Mouse (Mus musculus): ENCODE results near the gene Gm28557. TPM values are rescaled to one million over a fixed set of nuclear protein-coding genes. Genes with fewer than 3 reads are reported as not detected.

The Gm28557 gene
- polyA plus RNA-seq, 2 experiments: 1.3 to 1.8 TPM

DNA sequence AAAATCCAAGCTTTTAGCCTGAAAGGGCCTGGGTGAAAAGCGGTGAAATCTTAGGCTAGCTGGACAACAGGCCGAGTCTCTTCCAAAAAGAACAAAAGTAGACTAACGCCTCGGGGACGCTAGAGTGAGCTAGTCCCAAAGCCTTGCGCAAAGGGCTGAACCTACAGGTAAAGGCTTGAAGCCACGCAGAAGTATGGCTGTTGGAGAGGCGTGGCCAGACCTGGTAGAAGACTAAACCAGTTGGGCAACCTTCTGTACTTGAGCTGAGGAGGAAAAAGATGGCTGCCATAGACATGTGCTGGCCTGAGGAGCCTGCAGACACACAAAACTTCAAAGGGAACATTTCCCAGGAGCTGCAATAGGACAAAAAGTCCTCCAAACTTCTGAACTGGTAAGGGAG lies 43.0 kb downstream of the Gm28557 start:
- 83% methylated on average over 8 of the region's 8 CpGs for WGBS (ENCODE audit: insufficient replicate concordance)
- Histone ChIP-seq H3K27ac (no peak overlapping the region), H3K27me3 (ENCODE audit: control insufficient read depth, insufficient read depth, low read length) (no peaks in the 10 kb centered on the region), H3K36me3 (replicated peaks; ENCODE audit: control insufficient read depth, insufficient read depth, low read depth) (peaks cover 4% of the 10 kb centered on the region), H3K4me3 (ENCODE audit: insufficient read depth in 1 of 2, low read depth in 2 of 2, low read length in 2 of 2) (no peak overlapping the region), H3K4me2 (ENCODE audit: low read depth) (no peak overlapping the region), H3K9ac (replicated peaks) (no peak overlapping the region), H3K4me1 (replicated peaks; ENCODE audit: control insufficient read depth in 2 of 2, insufficient read depth in 2 of 2, low read length in 1 of 2) (peaks cover 0 to under 1% of the 10 kb centered on the region in 2 experiments; a peak in 2 of 4 replicates), H3K9me3 (ENCODE audit: control insufficient read depth, low read length) (peaks cover 2% of the 10 kb centered on the region; the same call in 1 of the 2 replicates)
- ATAC-seq (ENCODE audit: insufficient read depth): no peak
- DNase-seq (ENCODE audit: low read depth in 3 of 3, low spot score in 3 of 3): no peak
- TF ChIP-seq EP300 (IDR thresholded peaks at IDR 0.05; ENCODE audit: low read depth): no peak
- TF ChIP-seq CTCF (IDR thresholded peaks at IDR 0.05; ENCODE audit: low read depth): no peak

DNA sequence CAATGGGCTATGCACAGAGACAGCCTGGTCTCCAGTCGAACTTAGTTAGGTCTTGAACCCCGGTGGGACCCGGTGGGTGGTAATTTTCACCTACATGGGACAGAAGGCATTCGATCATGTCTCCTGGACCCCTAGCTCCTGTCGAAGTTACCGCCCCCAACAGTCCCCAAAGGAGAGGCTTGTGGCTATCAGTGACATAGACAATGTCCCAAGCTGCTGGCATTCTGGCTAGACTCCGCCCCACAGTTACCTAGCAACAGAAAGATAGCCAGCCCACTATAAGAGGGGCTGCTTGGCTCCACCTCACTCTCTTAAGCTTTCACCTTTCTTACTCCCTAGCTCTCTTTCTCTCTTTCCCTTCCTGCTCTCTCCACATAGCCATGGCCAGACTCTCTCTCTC lies 46.0 kb downstream of the Gm28557 start:
- H3K9me3 ChIP-seq (ENCODE audit: control insufficient read depth, low read length): no peaks in the 10 kb centered on the region
- no peak for TF ChIP-seq CTCF (IDR thresholded peaks at IDR 0.05; ENCODE audit: low read depth)
- TF ChIP-seq EP300 (IDR thresholded peaks at IDR 0.05; ENCODE audit: low read depth): no peak
- no peak overlapping the region for H3K27ac ChIP-seq
- peaks cover 2 to 4% of the 10 kb centered on the region in 2 experiments; a peak in 3 of 4 replicates for H3K4me1 ChIP-seq (replicated peaks; ENCODE audit: control insufficient read depth in 2 of 2, insufficient read depth in 2 of 2, low read length in 1 of 2)
- no peak overlapping the region for H3K9ac ChIP-seq (replicated peaks)
- H3K27me3 ChIP-seq (ENCODE audit: control insufficient read depth, insufficient read depth, low read length): no peaks in the 10 kb centered on the region
- no peak for ATAC-seq (ENCODE audit: insufficient read depth)
- H3K36me3 ChIP-seq (replicated peaks; ENCODE audit: control insufficient read depth, insufficient read depth, low read depth): no peaks in the 10 kb centered on the region
- H3K4me3 ChIP-seq (ENCODE audit: insufficient read depth in 1 of 2, low read depth in 2 of 2, low read length in 2 of 2): no peak overlapping the region
- 55% methylated on average over 7 of the region's 7 CpGs for WGBS (ENCODE audit: insufficient replicate concordance)
- no peak for DNase-seq (ENCODE audit: low read depth in 3 of 3, low spot score in 3 of 3)
- no peak overlapping the region for H3K4me2 ChIP-seq (ENCODE audit: low read depth)

DNA sequence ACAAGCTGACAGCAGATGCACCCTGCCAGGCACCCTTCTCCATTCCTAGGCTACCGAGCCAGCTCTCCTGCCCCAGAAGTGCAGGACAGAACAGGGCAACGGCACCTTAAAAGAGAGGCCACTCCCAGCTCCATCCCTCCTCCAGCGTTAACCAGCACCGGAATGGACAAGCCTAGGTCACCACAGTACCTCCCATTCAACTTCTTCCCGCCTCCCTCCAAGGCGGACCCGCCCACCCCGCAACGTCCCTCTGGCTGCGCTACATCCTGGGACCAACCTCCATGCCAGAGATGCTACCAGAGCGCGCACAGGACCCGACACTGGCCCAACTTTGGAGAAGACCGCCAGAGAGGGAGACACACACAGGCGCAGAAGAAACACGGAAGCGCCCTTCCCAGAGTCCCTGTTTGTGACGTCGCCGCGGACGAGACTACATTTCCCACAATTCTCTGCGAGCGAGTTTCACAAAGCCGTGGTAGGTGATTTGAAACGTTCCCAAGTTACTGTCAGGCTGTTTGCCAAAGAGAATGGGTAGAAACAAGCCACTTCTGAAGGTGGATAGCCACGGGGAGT lies 47.5 kb downstream of the Gm28557 start, which contains the start of gene Zfp712:
Gene Zfp712 (minus strand): TSS at position 385 of the 573 bp plus-strand sequence.
- peak; percentile 32; the same call in 1 of the 2 replicates for TF ChIP-seq CTCF (IDR thresholded peaks at IDR 0.05; ENCODE audit: low read depth)
- TF ChIP-seq EP300 (IDR thresholded peaks at IDR 0.05; ENCODE audit: low read depth): no peak
- H3K4me3 ChIP-seq (ENCODE audit: insufficient read depth in 1 of 2, low read depth in 2 of 2, low read length in 2 of 2): peak within 1 kb of the TSS; percentile 85 to 97
- no peaks in the 10 kb centered on the region for H3K27me3 ChIP-seq (ENCODE audit: control insufficient read depth, insufficient read depth, low read length)
- peaks cover 2 to 4% of the 10 kb centered on the region in 2 experiments; a peak in 3 of 4 replicates for H3K4me1 ChIP-seq (replicated peaks; ENCODE audit: control insufficient read depth in 2 of 2, insufficient read depth in 2 of 2, low read length in 1 of 2)
- no peaks in the 10 kb centered on the region for H3K36me3 ChIP-seq (replicated peaks; ENCODE audit: control insufficient read depth, insufficient read depth, low read depth)
- peak within 1 kb of the TSS; percentile 79 for H3K9ac ChIP-seq (replicated peaks)
- DNase-seq (ENCODE audit: low read depth in 3 of 3, low spot score in 3 of 3) (peak; percentile 77 to 84 (median 77)), ATAC-seq (ENCODE audit: insufficient read depth) (peak; percentile 99)
- WGBS (ENCODE audit: insufficient replicate concordance): under 1% methylated on average over 27 of the region's 27 CpGs
- no peaks in the 10 kb centered on the region for H3K9me3 ChIP-seq (ENCODE audit: control insufficient read depth, low read length)
- H3K27ac ChIP-seq: peak within 1 kb of the TSS; percentile 81
- H3K4me2 ChIP-seq (ENCODE audit: low read depth): peak within 1 kb of the TSS; percentile 91

DNA sequence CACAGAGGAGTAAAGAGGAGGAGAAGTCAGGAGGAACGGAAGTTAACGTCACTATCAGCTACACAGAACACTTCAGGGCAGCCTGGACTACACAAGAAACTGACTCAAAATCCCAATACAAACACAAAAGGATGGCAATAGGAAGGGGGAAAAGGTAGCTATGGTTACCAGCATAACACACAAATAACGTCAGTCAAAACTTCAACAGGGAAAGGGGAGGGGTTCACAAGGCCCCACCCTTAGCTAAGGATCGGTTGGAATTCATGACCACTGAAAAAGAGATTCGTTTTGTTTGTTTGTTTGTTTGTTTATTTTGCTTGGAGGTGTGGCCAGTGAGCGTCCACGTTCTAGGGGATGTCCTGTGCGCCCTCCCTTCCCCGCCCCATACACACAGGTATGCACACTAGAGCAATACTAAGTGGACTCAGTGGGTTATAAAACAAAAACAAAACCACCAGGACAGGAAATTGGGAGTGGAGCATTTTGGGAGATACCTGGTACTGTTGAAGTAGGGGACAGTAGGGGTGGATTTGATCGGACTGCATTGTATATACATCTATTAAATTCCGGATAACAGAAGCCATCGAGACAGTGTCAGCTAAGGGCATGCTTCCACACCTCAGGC lies 48.1 kb downstream of the Gm28557 start:
- peak overlapping the region; percentile 81 for H3K27ac ChIP-seq
- H3K36me3 ChIP-seq (replicated peaks; ENCODE audit: control insufficient read depth, insufficient read depth, low read depth): no peaks in the 10 kb centered on the region
- H3K27me3 ChIP-seq (ENCODE audit: control insufficient read depth, insufficient read depth, low read length): no peaks in the 10 kb centered on the region
- TF ChIP-seq EP300 (IDR thresholded peaks at IDR 0.05; ENCODE audit: low read depth) (no peak), CTCF (IDR thresholded peaks at IDR 0.05; ENCODE audit: low read depth) (no peak)
- peak; percentile 44 for ATAC-seq (ENCODE audit: insufficient read depth)
- H3K9ac ChIP-seq (replicated peaks): peak overlapping the region; percentile 79
- peak in 2 of 3 experiments; percentile 25 to 31 for DNase-seq (ENCODE audit: low read depth in 3 of 3, low spot score in 3 of 3)
- H3K4me3 ChIP-seq (ENCODE audit: insufficient read depth in 1 of 2, low read depth in 2 of 2, low read length in 2 of 2): peak overlapping the region; percentile 85 to 97
- WGBS (ENCODE audit: insufficient replicate concordance): 4% methylated on average over 12 of the region's 12 CpGs
- H3K4me2 ChIP-seq (ENCODE audit: low read depth): peak overlapping the region; percentile 91
- H3K4me1 ChIP-seq (replicated peaks; ENCODE audit: control insufficient read depth in 2 of 2, insufficient read depth in 2 of 2, low read length in 1 of 2): peaks cover 2 to 4% of the 10 kb centered on the region in 2 experiments; a peak in 3 of 4 replicates
- H3K9me3 ChIP-seq (ENCODE audit: control insufficient read depth, low read length): no peaks in the 10 kb centered on the region

Other genes with a start within 250 kb of the Gm28557 start
- gene Gm10767, start 203.7 kb downstream of the Gm28557 start, polyA plus RNA-seq (2012; rRNA removed): 0.15 and 0.23 TPM in 2 replicates
- 0.23 and 0.27 TPM in 2 replicates for gene Gm10767, start 203.7 kb downstream of the Gm28557 start, polyA plus RNA-seq (2014; fragmentation: Nextera tagmentation; extraction: Ambion mirVana)
- 0.22 and 0.28 TPM in 2 replicates for gene Zfp712, start 47.4 kb downstream of the Gm28557 start, polyA plus RNA-seq (2012; rRNA removed)
- gene Zfp712, start 47.4 kb downstream of the Gm28557 start, polyA plus RNA-seq (2014; fragmentation: Nextera tagmentation; extraction: Ambion mirVana): 0.82 and 1.0 TPM in 2 replicates
- gene Zfp708, start 10.6 kb downstream of the Gm28557 start, polyA plus RNA-seq (2012; rRNA removed): 0.39 and 0.63 TPM in 2 replicates
- 0.96 and 1.3 TPM in 2 replicates for gene Zfp708, start 10.6 kb downstream of the Gm28557 start, polyA plus RNA-seq (2014; fragmentation: Nextera tagmentation; extraction: Ambion mirVana)
- 0.13 and 0.20 TPM in 2 replicates for gene Rslcan18, start 7.7 kb upstream of the Gm28557 start, polyA plus RNA-seq (2012; rRNA removed)
- 0.11 and 0.15 TPM in 2 replicates for gene Rslcan18, start 7.7 kb upstream of the Gm28557 start, polyA plus RNA-seq (2014; fragmentation: Nextera tagmentation; extraction: Ambion mirVana)
- 0.14 and 0.33 TPM in 2 replicates for gene Zfp759, start 13.1 kb upstream of the Gm28557 start, polyA plus RNA-seq (2012; rRNA removed)
- gene Zfp759, start 13.1 kb upstream of the Gm28557 start, polyA plus RNA-seq (2014; fragmentation: Nextera tagmentation; extraction: Ambion mirVana): 0.38 and 0.56 TPM in 2 replicates
- gene Rsl1, start 64.6 kb upstream of the Gm28557 start, polyA plus RNA-seq (2012; rRNA removed): 0.89 and 1.1 TPM in 2 replicates
- gene Rsl1, start 64.6 kb upstream of the Gm28557 start, polyA plus RNA-seq (2014; fragmentation: Nextera tagmentation; extraction: Ambion mirVana): 0.82 and 1.5 TPM in 2 replicates
- 0.17 and 0.18 TPM in 2 replicates for gene Zfp455, start 85.9 kb upstream of the Gm28557 start, polyA plus RNA-seq (2012; rRNA removed)
- gene Zfp455, start 85.9 kb upstream of the Gm28557 start, polyA plus RNA-seq (2014; fragmentation: Nextera tagmentation; extraction: Ambion mirVana): 0.27 TPM in 2 replicates
- 0.27 and 0.49 TPM in 2 replicates for gene Zfp458, start 169.9 kb upstream of the Gm28557 start, polyA plus RNA-seq (2012; rRNA removed)
- gene Zfp458, start 169.9 kb upstream of the Gm28557 start, polyA plus RNA-seq (2014; fragmentation: Nextera tagmentation; extraction: Ambion mirVana): 0.28 and 0.34 TPM in 2 replicates
- 0.42 and 0.44 TPM in 2 replicates for gene Zfp457, start 197.9 kb upstream of the Gm28557 start, polyA plus RNA-seq (2012; rRNA removed)
- 0.24 TPM in 1 of 2 replicates, not detected in the other for gene Zfp457, start 197.9 kb upstream of the Gm28557 start, polyA plus RNA-seq (2014; fragmentation: Nextera tagmentation; extraction: Ambion mirVana)
- gene Zfp595, start 224.0 kb upstream of the Gm28557 start, polyA plus RNA-seq (2012; rRNA removed): 0.79 and 1.3 TPM in 2 replicates
- gene Zfp595, start 224.0 kb upstream of the Gm28557 start, polyA plus RNA-seq (2014; fragmentation: Nextera tagmentation; extraction: Ambion mirVana): 1.1 TPM in 2 replicates